Mouse (Mus musculus) liver, embryonic 18 days (tissue): ENCODE results near the gene Olfr697. TPM values are rescaled to one million over a fixed set of nuclear protein-coding genes. Genes with fewer than 3 reads are reported as not detected.

Experiments used
- polyA plus RNA-seq: library from polyadenylated mRNA; depleted of rRNA; stranded (reverse); fragments of >200 nt; gene quantifications from 2 replicates; pipeline ENCODE4 v1.2.3, GENCODE M21; 2012; rRNA removed

The Olfr697 gene
- polyA plus RNA-seq = not detected in 2 replicates

DNA sequence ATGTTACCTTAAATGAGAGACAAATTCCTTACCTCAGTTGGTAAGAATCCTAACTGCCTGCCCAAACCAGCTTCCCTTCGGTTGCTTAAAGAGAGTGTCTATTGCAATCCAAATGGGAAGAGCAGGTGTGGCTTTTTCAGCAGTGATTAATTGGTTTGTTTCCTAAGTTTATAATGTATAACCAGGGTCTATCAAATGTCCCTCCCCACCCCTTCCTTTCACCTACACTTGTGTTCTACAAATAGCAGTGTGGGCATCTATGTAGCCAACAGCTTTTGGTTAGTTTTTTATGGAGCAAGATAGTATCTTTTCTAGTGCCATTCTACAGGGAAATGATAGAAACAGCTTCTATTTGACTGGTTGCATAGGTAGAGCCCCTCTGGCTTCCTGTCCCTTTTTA, at the start of gene Olfr697:
Olfr697 (minus strand) TSS at position 101 of the 400 bp plus-strand sequence.

DNA sequence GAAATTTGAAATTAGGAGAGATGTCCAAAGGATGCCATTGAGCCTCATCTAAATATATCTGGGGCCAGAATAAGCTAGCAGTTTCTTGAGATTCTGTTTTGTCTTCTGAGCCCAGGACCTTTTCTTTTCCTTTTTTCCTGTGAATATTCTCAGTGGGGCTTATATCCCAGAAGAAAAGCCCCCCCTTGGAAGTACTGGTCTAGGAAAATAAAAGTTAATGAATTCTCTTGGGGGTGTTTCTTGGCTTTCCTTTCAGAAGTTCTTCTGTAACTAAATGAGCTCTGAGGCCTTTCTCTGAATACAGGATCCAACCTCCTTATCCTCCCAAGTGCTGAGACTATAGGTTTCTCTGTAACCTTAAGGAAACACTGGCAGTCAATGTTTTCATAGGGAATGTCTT, 13.1 kb upstream of the Olfr697 start, which contains the start of gene Olfr698:
Olfr698 (minus strand) TSS at position 101 of the 400 bp plus-strand sequence.

DNA sequence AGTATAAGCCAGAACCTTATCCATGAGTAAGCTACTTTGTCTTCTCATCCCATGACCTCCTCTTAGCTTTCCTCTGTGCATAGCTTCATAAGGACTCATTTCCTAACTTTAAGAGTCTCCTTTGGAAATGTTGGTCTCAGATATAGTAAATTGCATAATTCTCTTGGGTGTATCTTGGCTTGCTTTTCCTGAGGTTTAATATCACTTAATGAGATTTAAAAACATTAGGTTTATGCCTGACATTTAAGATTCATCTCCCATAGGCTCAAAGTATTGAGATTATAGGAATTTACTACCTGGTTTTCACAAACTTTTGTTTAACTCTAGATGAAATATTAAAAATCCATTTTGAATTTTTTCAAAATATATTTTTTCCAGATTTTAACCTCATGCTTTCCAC, 25.9 kb downstream of the Olfr697 start, which contains the start of gene Olfr695:
Olfr695 (minus strand) TSS at position 101 of the 400 bp plus-strand sequence.

DNA sequence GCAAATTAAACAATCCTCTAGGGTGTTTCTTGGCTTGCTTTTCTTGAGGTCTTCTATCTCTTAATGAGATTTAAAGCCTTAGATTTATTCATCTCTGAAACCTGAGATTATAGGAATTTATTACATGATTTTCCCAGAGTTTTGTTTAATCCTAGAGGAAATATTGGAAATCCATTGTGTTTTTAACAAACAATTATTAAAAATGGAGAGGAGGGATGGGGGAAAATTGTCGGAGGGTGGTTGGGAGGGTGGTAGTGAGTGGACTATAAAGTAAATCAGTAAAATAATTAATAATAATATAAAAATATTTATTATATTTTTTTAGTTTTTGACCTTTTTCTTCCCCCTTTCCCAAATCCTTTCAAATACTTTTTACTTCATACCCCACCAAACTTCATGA, 50.5 kb downstream of the Olfr697 start, which contains the start of gene Olfr694:
Olfr694 (minus strand) TSS at position 101 of the 400 bp plus-strand sequence.

Other genes starting within 250 kb of the Olfr697 start
- gene Olfr693, start 61.9 kb downstream of the Olfr697 start, polyA plus RNA-seq = not detected in 2 replicates
- not detected in 2 replicates for gene Olfr694, start 50.6 kb downstream of the Olfr697 start, polyA plus RNA-seq
- gene Olfr695, start 26.0 kb downstream of the Olfr697 start, polyA plus RNA-seq = not detected in 2 replicates
- not detected in 2 replicates for gene Olfr698, start 13.0 kb upstream of the Olfr697 start, polyA plus RNA-seq
- gene Olfr699, start 50.8 kb upstream of the Olfr697 start, polyA plus RNA-seq = not detected in 2 replicates
- not detected in 2 replicates for gene Olfr700, start 66.4 kb upstream of the Olfr697 start, polyA plus RNA-seq
- not detected in 2 replicates for gene Olfr701, start 71.7 kb upstream of the Olfr697 start, polyA plus RNA-seq
- gene Olfr702, start 91.5 kb upstream of the Olfr697 start, polyA plus RNA-seq = not detected in 2 replicates
- gene Olfr703, start 100.9 kb upstream of the Olfr697 start, polyA plus RNA-seq = not detected in 2 replicates
- gene Olfr704, start 120.7 kb upstream of the Olfr697 start, polyA plus RNA-seq = not detected in 2 replicates
- not detected in 2 replicates for gene Olfr705, start 134.4 kb upstream of the Olfr697 start, polyA plus RNA-seq
- not detected in 2 replicates for gene Olfr706, start 145.7 kb upstream of the Olfr697 start, polyA plus RNA-seq
- gene Olfr707, start 158.8 kb upstream of the Olfr697 start, polyA plus RNA-seq = not detected in 2 replicates
- not detected in 2 replicates for gene Olfr1532-ps1, start 165.6 kb upstream of the Olfr697 start, polyA plus RNA-seq
- gene Olfr709-ps1, start 189.8 kb upstream of the Olfr697 start, polyA plus RNA-seq = not detected in 2 replicates
- gene Olfr710, start 205.9 kb upstream of the Olfr697 start, polyA plus RNA-seq = not detected in 2 replicates
- not detected in 2 replicates for gene Olfr6, start 221.5 kb upstream of the Olfr697 start, polyA plus RNA-seq
- not detected in 2 replicates for gene Olfr711, start 233.0 kb upstream of the Olfr697 start, polyA plus RNA-seq